Mouse (Mus musculus) ES-Bruce4 (cell line): ENCODE measurements around the gene H2-T22.

Source experiments
- EP300 ChIP-seq: IDR thresholded peaks from 2 replicates; pipeline ENCODE4 v1.6.1; 2011; ENCODE audit warnings: low read depth, low read length; ENCODE audit not compliant: insufficient read depth
- POLR2A ChIP-seq: IDR thresholded peaks from one replicate; pipeline ENCODE4 v1.8.1; 2011; ENCODE audit warnings: low read length; ENCODE audit not compliant: insufficient read depth

DNA sequence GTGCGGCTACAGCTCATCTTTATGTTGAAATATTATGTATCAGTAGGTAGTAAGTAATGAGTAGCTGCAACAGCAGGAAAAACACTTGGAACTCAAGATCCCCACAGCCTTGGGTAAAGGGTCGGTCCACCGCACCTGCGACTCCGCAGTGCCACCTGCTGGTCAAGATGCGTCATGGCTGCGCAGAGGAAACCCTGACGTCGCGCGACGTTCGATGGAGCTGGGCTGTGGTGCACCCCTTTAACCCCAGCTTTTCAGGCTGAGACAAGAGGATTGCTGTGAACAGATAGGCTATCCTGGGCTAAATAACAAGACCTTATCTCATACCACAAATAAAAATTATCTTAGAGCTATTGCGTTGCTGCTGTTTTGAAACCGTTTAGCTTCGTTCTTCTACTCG lies 48.9 kb downstream of the H2-T22 start:
- TF ChIP-seq POLR2A: no peak
- 0 out of 2 replicates have a peak, but pooled peaks have one; percentile 41 for TF ChIP-seq EP300
